Mouse (Mus musculus) embryonic facial prominence, embryonic 14.5 days (tissue): Measurements from ENCODE around the gene Tspyl1. TPM values are rescaled to one million over a fixed set of nuclear protein-coding genes. Genes with fewer than 3 reads are reported as not detected.

ENCODE experiments used
- ATAC-seq: fragments of 200-750 bp; cut with Nextera tagmentation; 2 replicates; pipeline ENCODE4 v1.8.0; 2017; ENCODE audit warnings: low read depth, moderate number of reproducible peaks, moderate TSS enrichment
- DNase-seq: peaks from one replicate; pipeline ENCODE4 v3.0.0-alpha.2; 2015; ENCODE audit warnings: low spot score
- H3K27ac ChIP-seq: fragments of 300-500 bp; sonication (generic); replicated peaks from 2 replicates; pipeline ENCODE4 v1.5.1; 2014; ENCODE audit warnings: low read depth, mild to moderate bottlenecking, low read length, moderate library complexity
- H3K27me3 ChIP-seq: fragments of 300-500 bp; sonication (generic); replicated peaks from 2 replicates; pipeline ENCODE4 v1.6.1; 2014; ENCODE audit warnings: low read length; ENCODE audit not compliant: control insufficient read depth, insufficient read depth
- H3K36me3 ChIP-seq: fragments of 300-500 bp; sonication (generic); 2 replicates; pipeline ENCODE4 v1.6.1; 2014; ENCODE audit warnings: low read length, mixed read lengths; ENCODE audit not compliant: control insufficient read depth, insufficient read depth
- H3K4me1 ChIP-seq: fragments of 300-500 bp; sonication (generic); 2 replicates; pipeline ENCODE4 v1.6.1; 2014; ENCODE audit warnings: antibody characterized with exemption, low read length; ENCODE audit not compliant: control insufficient read depth, insufficient read depth
- H3K4me2 ChIP-seq: fragments of 300-500 bp; sonication (generic); 2 replicates; pipeline ENCODE4 v1.6.1; 2014; ENCODE audit warnings: low read depth, mild to moderate bottlenecking, low read length, moderate library complexity, mixed read lengths
- H3K4me3 ChIP-seq: fragments of 300-500 bp; sonication (generic); 2 replicates; pipeline ENCODE4 v1.5.1; 2014; ENCODE audit warnings: low read depth, mild to moderate bottlenecking, low read length
- H3K9ac ChIP-seq: fragments of 300-500 bp; sonication (generic); 2 replicates; pipeline ENCODE4 v1.6.1; 2014; ENCODE audit warnings: low read depth, mild to moderate bottlenecking, low read length, moderate library complexity, mixed read lengths
- H3K9me3 ChIP-seq: fragments of 300-500 bp; sonication (generic); 2 replicates; pipeline ENCODE4 v1.6.1; 2016; ENCODE audit warnings: low read length; ENCODE audit not compliant: control insufficient read depth
- WGBS: fragments of 180-500 bp; shearing (Covaris S2); extraction: QIAGEN DNeasy Blood & Tissue Kit; methylation state at CpG from one replicate; pipeline ENCODE4 v1.1.7; 2014; 5-methylcytosine and 5-hydroxymethylcytosine counted together
- polyA plus RNA-seq: library from polyadenylated mRNA; unstranded; fragments of >200 nt; fragmentation: Nextera tagmentation; extraction: Ambion mirVana; gene quantifications from 2 replicates; pipeline ENCODE4 v1.2.1, GENCODE M21; 2014

The Tspyl1 gene
- polyA plus RNA-seq, result 43.8 and 45.7 TPM in 2 replicates

DNA sequence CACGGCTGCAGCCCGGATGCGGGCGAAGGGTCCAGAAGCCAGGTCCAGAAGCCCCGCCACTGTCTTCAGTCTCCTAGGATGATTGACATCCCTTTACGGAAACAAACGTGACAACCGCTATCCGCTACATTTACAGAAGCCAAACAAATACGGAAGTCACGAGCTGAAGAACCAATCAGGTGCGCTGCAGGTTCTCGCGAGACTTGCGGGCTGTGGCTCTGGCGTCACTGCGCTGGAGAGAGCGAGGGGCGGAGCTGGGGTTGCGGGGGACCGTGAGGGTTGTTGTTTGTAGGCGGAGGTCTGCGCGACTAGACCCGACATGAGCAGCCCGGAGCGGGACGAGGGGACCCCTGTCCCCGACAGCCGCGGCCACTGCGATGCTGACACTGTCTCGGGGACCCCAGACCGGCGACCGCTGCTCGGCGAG lies at the start of gene Tspyl1:
Gene Tspyl1 (plus strand): TSS at position 229 of the 427 bp plus-strand sequence.
- DNase-seq (peak; percentile 99), ATAC-seq (peak; percentile 97)
- peaks cover 18% of the 10 kb centered on the region for H3K4me1 ChIP-seq
- no peaks in the 10 kb centered on the region for H3K9me3 ChIP-seq
- peak within 1 kb of the TSS; percentile 79 for H3K4me2 ChIP-seq
- H3K27ac ChIP-seq, result peak within 1 kb of the TSS; percentile 86
- H3K4me3 ChIP-seq, result peak within 1 kb of the TSS; percentile 86
- H3K27me3 ChIP-seq, result no peaks in the 10 kb centered on the region
- H3K36me3 ChIP-seq, result peaks cover 11% of the 10 kb centered on the region
- H3K9ac ChIP-seq, result peak within 1 kb of the TSS; percentile 94
- 0% methylated on average over 24 of the region's 38 CpGs for WGBS

DNA sequence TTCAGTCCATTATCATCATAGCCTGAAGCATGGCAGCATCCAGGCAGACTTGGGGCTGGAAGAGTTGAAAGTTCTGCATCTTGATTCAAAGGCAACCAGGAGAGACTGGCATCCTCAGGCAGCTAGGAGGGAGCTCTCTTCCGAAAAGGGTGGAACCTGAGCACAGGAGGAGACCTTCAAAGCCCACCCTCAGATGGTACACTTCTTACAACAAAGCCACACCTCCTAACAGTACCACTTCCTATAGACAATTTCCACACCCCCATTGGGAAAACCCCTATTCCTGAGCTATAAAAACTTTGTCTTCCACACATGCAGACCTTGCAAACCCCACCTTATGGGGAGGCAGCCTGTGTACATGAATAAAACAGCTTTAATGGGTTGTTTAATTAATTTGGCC lies 48.6 kb upstream of the Tspyl1 start:
- Histone ChIP-seq H3K9ac (no peak overlapping the region), H3K4me2 (no peak overlapping the region), H3K4me1 (no peaks in the 10 kb centered on the region), H3K4me3 (no peak overlapping the region), H3K27ac (no peak overlapping the region), H3K36me3 (no peaks in the 10 kb centered on the region), H3K27me3 (no peaks in the 10 kb centered on the region), H3K9me3 (no peaks in the 10 kb centered on the region)
- ATAC-seq, result no peak
- no peak for DNase-seq
- WGBS, result 59% methylated on average over 1 of the region's 1 CpGs

DNA sequence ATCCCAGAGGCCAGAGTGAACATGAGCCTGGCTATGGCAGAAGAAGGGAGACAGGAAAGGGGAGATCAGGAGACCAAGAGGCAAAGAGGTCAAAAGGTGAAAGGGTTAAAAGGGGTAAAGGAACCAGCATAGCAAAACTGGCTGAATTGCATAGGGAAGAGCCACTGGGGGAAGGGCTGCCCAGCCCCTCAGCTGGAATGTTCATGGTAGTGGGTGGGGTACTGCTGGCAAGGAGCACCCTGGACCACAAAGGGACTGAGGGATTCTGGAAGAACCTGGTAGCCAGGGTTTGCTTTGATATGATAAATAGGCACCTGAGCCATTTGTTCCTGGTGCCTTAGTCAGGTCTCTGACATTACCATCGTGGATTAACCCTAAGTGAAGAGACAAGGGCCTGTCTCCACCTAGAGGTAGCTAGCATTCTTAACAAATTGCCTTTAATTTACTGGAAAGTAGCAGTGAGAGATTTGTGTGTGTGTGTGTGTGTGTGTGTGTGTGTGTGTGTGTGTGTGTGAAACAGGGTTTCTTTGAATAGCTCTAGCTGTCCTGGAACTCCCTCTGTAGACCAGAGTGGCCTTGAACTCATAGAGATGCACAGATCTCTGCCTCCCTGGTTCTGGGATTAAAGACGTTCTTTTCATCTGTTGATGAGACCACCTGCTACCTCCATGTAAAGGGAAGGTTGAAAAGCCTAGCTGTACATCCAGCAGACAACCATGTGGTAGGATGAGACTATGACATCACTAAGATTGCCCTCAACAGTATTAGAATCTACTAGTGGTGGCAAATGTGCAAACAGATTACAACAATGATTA lies 47.9 kb upstream of the Tspyl1 start:
- no peak; the same call in 1 of the 2 replicates for ATAC-seq
- WGBS, result 26% methylated on average over 2 of the region's 2 CpGs
- H3K4me2 ChIP-seq, result no peak overlapping the region
- H3K27ac ChIP-seq, result no peak overlapping the region
- H3K36me3 ChIP-seq, result no peaks in the 10 kb centered on the region
- H3K4me1 ChIP-seq, result no peaks in the 10 kb centered on the region
- H3K9ac ChIP-seq, result no peak overlapping the region
- peak; percentile 49 for DNase-seq
- H3K9me3 ChIP-seq, result no peaks in the 10 kb centered on the region
- no peaks in the 10 kb centered on the region for H3K27me3 ChIP-seq
- H3K4me3 ChIP-seq, result no peak overlapping the region

DNA sequence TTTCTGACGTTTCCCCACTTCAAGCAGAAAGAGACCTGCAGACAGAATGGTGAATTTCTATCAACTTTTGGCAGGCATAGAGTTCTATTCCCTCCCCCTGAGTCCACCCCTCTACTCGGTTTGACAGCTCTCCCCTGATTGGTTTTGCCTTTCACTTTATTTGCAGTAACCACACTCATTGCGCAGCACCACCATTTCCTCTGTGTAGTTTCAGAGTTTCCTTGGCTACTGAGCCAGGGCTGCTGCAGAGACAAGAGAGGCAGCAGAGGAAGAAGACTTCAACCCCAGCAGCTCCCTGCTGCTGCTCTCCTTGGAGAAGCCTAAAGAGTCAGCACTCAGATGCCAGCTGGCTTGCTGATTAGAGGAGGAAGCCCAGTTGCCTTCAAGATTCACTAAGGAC lies 46.6 kb upstream of the Tspyl1 start:
- Histone ChIP-seq H3K9ac (no peak overlapping the region), H3K4me2 (no peak overlapping the region), H3K36me3 (no peaks in the 10 kb centered on the region), H3K4me1 (no peaks in the 10 kb centered on the region), H3K27ac (no peak overlapping the region), H3K4me3 (no peak overlapping the region), H3K9me3 (no peaks in the 10 kb centered on the region), H3K27me3 (no peaks in the 10 kb centered on the region)
- WGBS, result 30% methylated on average over 3 of the region's 3 CpGs
- no peak for ATAC-seq
- DNase-seq, result no peak

DNA sequence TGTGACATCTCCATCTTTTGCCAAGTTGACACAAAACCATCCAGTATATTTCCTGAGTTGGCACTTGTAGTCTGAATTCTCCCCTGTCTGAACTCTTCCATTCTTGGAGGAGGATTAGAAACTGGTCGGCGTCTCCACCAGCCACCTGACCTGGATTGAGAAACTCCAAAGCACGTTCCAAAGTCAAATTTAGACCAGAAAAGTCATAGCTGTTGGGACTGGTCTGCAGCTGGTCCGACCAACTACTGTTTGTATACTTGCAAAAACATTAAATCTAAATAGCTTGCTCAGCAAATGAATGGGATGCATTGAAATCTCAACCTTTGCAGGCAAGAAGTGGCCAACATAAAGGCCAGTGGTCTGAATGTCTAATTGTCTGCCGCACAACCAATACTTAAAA lies 45.4 kb upstream of the Tspyl1 start:
- no peak overlapping the region for H3K27ac ChIP-seq
- DNase-seq, result no peak
- no peaks in the 10 kb centered on the region for H3K36me3 ChIP-seq
- H3K9me3 ChIP-seq, result no peaks in the 10 kb centered on the region
- H3K9ac ChIP-seq, result no peak overlapping the region
- no peaks in the 10 kb centered on the region for H3K27me3 ChIP-seq
- H3K4me3 ChIP-seq, result no peak overlapping the region
- no peak for ATAC-seq
- H3K4me1 ChIP-seq, result no peaks in the 10 kb centered on the region
- H3K4me2 ChIP-seq, result no peak overlapping the region
- 72% methylated on average over 5 of the region's 5 CpGs for WGBS

DNA sequence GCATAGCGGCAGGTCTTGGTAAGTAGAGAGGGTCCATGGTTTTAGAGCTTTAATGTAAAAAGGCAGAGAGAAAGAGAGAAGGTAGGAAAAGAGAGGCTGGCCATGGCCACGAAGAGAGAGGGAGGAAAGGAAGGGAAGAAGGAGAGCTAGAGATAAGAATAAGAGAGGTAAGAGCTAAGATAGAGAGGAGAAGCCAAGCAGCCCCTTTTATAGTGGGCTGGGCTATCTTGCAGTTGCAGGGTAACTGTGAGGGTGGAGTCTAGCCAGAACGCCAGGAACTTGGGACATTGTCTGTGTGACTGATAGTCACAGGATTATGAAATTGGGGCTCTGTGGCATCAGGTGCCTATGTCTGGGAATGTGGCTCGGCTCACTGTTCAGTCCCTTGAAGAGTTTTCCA lies 43.5 kb upstream of the Tspyl1 start:
- H3K4me1 ChIP-seq, result no peaks in the 10 kb centered on the region
- H3K4me2 ChIP-seq, result no peak overlapping the region
- H3K9me3 ChIP-seq, result no peaks in the 10 kb centered on the region
- DNase-seq, result no peak
- no peak overlapping the region for H3K27ac ChIP-seq
- no peak for ATAC-seq
- no peaks in the 10 kb centered on the region for H3K27me3 ChIP-seq
- no peak overlapping the region for H3K4me3 ChIP-seq
- no peak overlapping the region for H3K9ac ChIP-seq
- H3K36me3 ChIP-seq, result no peaks in the 10 kb centered on the region
- 68% methylated on average over 4 of the region's 4 CpGs for WGBS

DNA sequence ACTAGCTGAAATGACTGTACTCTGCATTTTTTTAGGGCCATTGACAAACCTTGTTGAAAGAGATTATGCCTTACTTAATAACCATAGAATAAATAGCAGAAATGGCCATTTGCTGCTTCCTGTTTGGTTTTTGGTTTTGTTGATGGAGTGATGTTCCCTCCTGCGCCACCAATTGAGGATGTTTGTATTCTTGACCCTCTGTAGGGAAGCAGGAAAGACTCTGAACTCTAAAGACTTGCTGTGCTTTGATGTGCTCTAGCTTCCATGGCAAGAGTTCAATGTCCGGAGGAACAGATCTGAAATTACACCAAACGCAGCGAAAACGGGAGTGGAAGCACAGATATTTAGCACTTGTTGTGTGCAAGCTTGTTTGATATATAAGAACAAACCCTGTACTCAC lies 37.2 kb upstream of the Tspyl1 start:
- H3K9ac ChIP-seq, result no peak overlapping the region
- H3K27ac ChIP-seq, result no peak overlapping the region
- DNase-seq (no peak), ATAC-seq (no peak)
- H3K4me1 ChIP-seq, result no peaks in the 10 kb centered on the region
- H3K9me3 ChIP-seq, result no peaks in the 10 kb centered on the region
- no peaks in the 10 kb centered on the region for H3K27me3 ChIP-seq
- no peaks in the 10 kb centered on the region for H3K36me3 ChIP-seq
- no peak overlapping the region for H3K4me3 ChIP-seq
- no peak overlapping the region for H3K4me2 ChIP-seq
- 74% methylated on average over 5 of the region's 5 CpGs for WGBS

DNA sequence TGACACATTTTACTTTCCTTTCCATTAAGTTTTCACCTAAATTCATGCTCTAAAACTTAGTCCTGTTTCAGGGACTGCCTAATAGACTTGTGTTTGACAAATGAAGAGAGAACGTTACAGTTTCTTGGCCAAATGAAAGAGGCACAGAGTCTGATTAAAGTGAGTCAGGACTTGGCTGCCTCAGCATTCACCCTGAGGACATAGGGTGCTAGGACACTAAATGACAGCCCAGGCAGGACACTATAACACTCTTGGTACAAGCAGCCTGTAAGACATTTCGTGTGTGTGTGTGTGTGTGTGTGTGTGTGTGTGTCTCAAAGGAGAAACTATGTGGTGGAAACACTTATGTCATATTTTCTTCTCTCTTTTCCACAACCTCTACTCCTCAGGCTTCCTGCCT lies 35.9 kb upstream of the Tspyl1 start:
- Histone ChIP-seq H3K4me3 (no peak overlapping the region), H3K9ac (no peak overlapping the region), H3K27ac (no peak overlapping the region), H3K36me3 (no peaks in the 10 kb centered on the region), H3K9me3 (no peaks in the 10 kb centered on the region), H3K4me1 (no peaks in the 10 kb centered on the region), H3K4me2 (no peak overlapping the region), H3K27me3 (no peaks in the 10 kb centered on the region)
- no peak for DNase-seq
- 66% methylated on average over 2 of the region's 2 CpGs for WGBS
- ATAC-seq, result no peak

DNA sequence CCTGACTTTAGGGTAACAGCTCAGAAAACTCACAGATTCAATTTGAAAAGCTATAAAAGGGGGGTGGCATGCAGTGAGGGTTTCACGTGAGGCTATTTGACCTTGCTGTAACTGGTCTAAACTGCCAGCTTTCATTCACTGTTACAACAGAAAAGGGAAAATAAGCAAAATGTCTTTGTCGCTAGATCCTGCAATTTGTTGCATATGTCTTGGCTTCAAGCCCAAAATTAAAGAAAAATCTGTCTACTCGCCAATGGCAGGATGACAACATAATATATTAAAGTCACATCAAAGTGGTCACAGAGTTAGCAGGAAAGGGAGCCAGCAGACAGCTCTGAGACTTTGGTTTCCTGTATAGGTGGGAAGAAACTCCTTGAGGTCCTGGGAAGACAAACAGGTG lies 34.2 kb upstream of the Tspyl1 start:
- Histone ChIP-seq H3K4me2 (no peak overlapping the region), H3K9ac (no peak overlapping the region), H3K9me3 (no peaks in the 10 kb centered on the region), H3K27ac (no peak overlapping the region), H3K36me3 (no peaks in the 10 kb centered on the region), H3K27me3 (no peaks in the 10 kb centered on the region), H3K4me3 (no peak overlapping the region), H3K4me1 (no peaks in the 10 kb centered on the region)
- DNase-seq (peak; percentile 55), ATAC-seq (no peak)
- WGBS, result 20% methylated on average over 3 of the region's 3 CpGs
